Mouse (Mus musculus) heart, adult 2 months (tissue): ENCODE data around the gene Cfap43. TPM values are rescaled to one million over a fixed set of nuclear protein-coding genes. Genes with fewer than 3 reads are reported as not detected.

Source experiments
- DNase-seq, 2 experiments: peaks; one replicate each; pipeline ENCODE4 v3.0.0; 2021
- H3K27ac ChIP-seq: fragments of 200-600 bp; 2 replicates; pipeline ENCODE4 v1.8.1; 2022
- H3K27me3 ChIP-seq: fragments of 200-500 bp; 2 replicates; pipeline ENCODE4 v1.6.1; 2012; ENCODE audit warnings: mild to moderate bottlenecking, low read length, inconsistent platforms, mixed read lengths; ENCODE audit not compliant: control insufficient read depth, insufficient read depth
- H3K36me3 ChIP-seq: fragments of 200-500 bp; 2 replicates; pipeline ENCODE4 v1.6.1; 2012; ENCODE audit warnings: low read length, inconsistent platforms; ENCODE audit not compliant: control insufficient read depth, insufficient read depth
- H3K4me1 ChIP-seq: fragments of 200-500 bp; 2 replicates; pipeline ENCODE4 v1.6.1; 2011; ENCODE audit warnings: low read length; ENCODE audit not compliant: control insufficient read depth, insufficient read depth
- H3K4me3 ChIP-seq: fragments of 200-600 bp; 2 replicates; pipeline ENCODE4 v1.8.1; 2022
- H3K79me2 ChIP-seq: fragments of 200-500 bp; replicated peaks from 2 replicates; pipeline ENCODE4 v1.6.1; 2012; ENCODE audit warnings: mild to moderate bottlenecking, inconsistent platforms, low read length, moderate library complexity, mixed read lengths; ENCODE audit not compliant: control insufficient read depth, insufficient read depth
- H3K9ac ChIP-seq: fragments of 200-500 bp; 2 replicates; pipeline ENCODE4 v1.6.1; 2012; ENCODE audit warnings: low read depth, mild to moderate bottlenecking, control low read depth, inconsistent platforms, low read length, mixed read lengths
- CTCF ChIP-seq: fragments of 200-600 bp; IDR thresholded peaks from 2 replicates; pipeline ENCODE4 v1.8.1; 2022; ENCODE audit warnings: antibody characterized with exemption, mild to moderate bottlenecking, moderate library complexity
- EP300 ChIP-seq: fragments of 200-500 bp; IDR thresholded peaks from 2 replicates; pipeline ENCODE4 v1.6.1; 2011; ENCODE audit warnings: low read depth, low read length, control low read depth; ENCODE audit not compliant: insufficient read depth
- POLR2A ChIP-seq: fragments of 200-500 bp; IDR thresholded peaks from 2 replicates; pipeline ENCODE4 v1.6.1; 2011; ENCODE audit warnings: mild to moderate bottlenecking, low read depth, low read length, control low read depth; ENCODE audit not compliant: insufficient read depth
- WGBS: fragments of 180-500 bp; shearing (Covaris S2); methylation state at CpG from one replicate; pipeline ENCODE4 v1.1.7; 2018; 5-methylcytosine and 5-hydroxymethylcytosine counted together
- intact Hi-C: fragments of 180-260 bp; cut with DNase I; formaldehyde crosslinking; loops from one replicate; pipeline ENCODE4 v1.15.1; 2025
- microRNA-seq, 2 experiments: library from miRNA; unstranded; fragments of <30 nt; microRNA quantifications; one replicate each; pipeline ENCODE4 v1.2.0; 2021
- polyA plus RNA-seq: library from polyadenylated mRNA; depleted of rRNA; stranded (reverse); fragments of >200 nt; gene quantifications from 2 replicates; pipeline ENCODE4 v1.2.3, GENCODE M21; 2012; rRNA removed
- total RNA-seq, 2 experiments: library from RNA; stranded (reverse); gene quantifications; 2 replicates each; pipeline ENCODE4 v1.2.3; 2021

The Cfap43 gene
- total and polyA plus RNA-seq, 3 experiments = 0.86 TPM; not detected in 2

GRCm38 (mm10) chr19:47689592-47689991, 229.5 kb downstream of the Cfap43 start:
- Histone ChIP-seq H3K4me1 (no peaks in the 10 kb centered on the region), H3K4me3 (no peak overlapping the region), H3K27ac (no peak overlapping the region), H3K79me2 (no peaks in the 10 kb centered on the region), H3K27me3 (no peaks in the 10 kb centered on the region), H3K36me3 (no peaks in the 10 kb centered on the region), H3K9ac (no peak overlapping the region)
- intact Hi-C loops = no loop called here
- TF ChIP-seq POLR2A = no peak
- no peak for TF ChIP-seq EP300
- no peak for TF ChIP-seq CTCF
- no peak for DNase-seq
- WGBS = 60% methylated on average over 7 of the region's 7 CpGs

Small RNA genes lying within 50 kb of the gene (microRNA-seq; reads per million reads assigned to microRNA genes)
- gene Gm22240 (0 reads per million in 2 experiments), gene Mir8090 (0 reads per million in 2 experiments)

Other genes starting within 250 kb of the Cfap43 start
- under 1 TPM in 1 of 2 experiments, not detected in 1; 0.18 TPM for gene Col17a1, start 227.2 kb downstream of the Cfap43 start, total RNA-seq
- gene Col17a1, start 227.2 kb downstream of the Cfap43 start, polyA plus RNA-seq = 0.03 and 0.37 TPM in 2 replicates
- 10 to 100 TPM; 62.8 to 67.7 TPM for gene Sfr1, start 187.6 kb downstream of the Cfap43 start, total RNA-seq
- 56.1 and 83.0 TPM in 2 replicates for gene Sfr1, start 187.6 kb downstream of the Cfap43 start, polyA plus RNA-seq
- 100 to 1,000 TPM; 148 to 191 TPM for gene Gsto1, start 64.3 kb downstream of the Cfap43 start, total RNA-seq
- gene Gsto1, start 64.3 kb downstream of the Cfap43 start, polyA plus RNA-seq = 152 and 158 TPM in 2 replicates
- 1 to 10 TPM; 2.6 to 2.7 TPM for gene Gsto2, start 53.8 kb downstream of the Cfap43 start, total RNA-seq
- 1.4 and 1.6 TPM in 2 replicates for gene Gsto2, start 53.8 kb downstream of the Cfap43 start, polyA plus RNA-seq
- gene Itprip, start within 50 bp of the Cfap43 start, total RNA-seq = 10 to 100 TPM in 1 of 2 experiments, 1 to 10 TPM in 1; 8.5 to 11.7 TPM
- 8.1 and 8.6 TPM in 2 replicates for gene Itprip, start within 50 bp of the Cfap43 start, polyA plus RNA-seq
- 1 to 10 TPM; 1.9 to 2.1 TPM for gene Cfap58, start 18.4 kb upstream of the Cfap43 start, total RNA-seq
- 0.02 TPM in 1 of 2 replicates, not detected in the other for gene Cfap58, start 18.4 kb upstream of the Cfap43 start, polyA plus RNA-seq